Mouse (Mus musculus) right cerebral cortex, postnatal 4 days (tissue): ENCODE results near the gene Snrpb.

Experiments
- DNase-seq: peaks from one replicate; pipeline ENCODE4 v3.0.0-alpha.2; 2022

The Snrpb gene

GRCm38 (mm10) chr2:130129687-130130086, 49.5 kb downstream of the Snrpb start:
- DNase-seq, result no peak

DNA sequence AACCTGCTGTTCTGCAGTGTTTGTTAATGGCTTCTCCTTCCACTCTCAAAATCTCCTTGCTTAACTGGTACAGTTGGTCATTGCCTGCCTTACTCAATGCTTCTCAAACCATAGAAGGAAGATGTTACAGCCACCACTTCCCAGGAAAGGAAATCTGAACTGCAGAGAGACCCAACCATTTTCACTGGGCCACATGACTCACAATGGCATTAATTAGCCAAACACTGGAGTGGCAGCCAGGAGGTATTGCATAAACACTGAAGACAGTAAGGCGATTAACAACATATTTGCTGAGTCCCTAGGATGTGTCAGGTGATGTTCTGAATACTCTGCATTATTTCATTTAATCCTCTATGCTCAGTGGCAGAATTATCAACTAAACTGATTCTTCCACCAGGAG, 53.1 kb downstream of the Snrpb start:
- DNase-seq, result no peak

DNA sequence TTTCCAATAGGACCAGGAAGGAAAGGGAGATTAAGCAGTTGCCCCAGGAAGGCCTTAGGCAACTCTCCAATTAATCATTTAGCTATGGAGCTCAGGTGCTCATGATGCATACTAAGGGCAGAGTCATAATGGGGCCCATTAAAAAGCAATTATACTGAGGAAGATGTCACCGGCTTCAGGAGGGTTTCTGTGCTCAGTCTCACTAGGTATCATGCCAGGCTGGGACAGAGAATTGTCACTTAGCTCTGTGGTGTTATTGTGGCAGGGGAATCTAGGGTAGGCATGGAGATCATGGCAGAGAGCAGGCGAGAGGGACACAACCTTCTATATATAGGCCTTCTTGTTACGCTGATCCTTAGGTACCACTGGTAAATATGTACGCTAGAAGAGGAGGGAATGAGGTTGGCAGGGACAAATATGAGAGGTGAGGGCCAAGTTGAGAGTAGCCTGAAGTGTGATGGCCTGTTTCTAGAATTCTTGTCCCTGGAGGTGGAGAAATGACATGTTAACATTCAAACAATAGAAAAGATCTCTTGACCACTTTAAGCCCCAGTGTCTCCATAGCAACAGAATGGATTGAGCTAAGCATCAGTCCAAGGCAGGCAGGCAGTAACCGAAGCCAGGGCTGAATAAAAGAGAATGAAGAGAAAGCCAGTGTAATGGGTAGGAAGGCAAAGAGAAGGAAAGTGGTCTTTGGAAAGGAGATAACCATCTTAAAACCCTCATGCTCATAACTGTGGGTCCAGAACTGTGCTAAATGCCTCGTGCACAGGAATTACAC, 53.7 kb downstream of the Snrpb start:
- no peak for DNase-seq
